In the genomic region with DNA sequence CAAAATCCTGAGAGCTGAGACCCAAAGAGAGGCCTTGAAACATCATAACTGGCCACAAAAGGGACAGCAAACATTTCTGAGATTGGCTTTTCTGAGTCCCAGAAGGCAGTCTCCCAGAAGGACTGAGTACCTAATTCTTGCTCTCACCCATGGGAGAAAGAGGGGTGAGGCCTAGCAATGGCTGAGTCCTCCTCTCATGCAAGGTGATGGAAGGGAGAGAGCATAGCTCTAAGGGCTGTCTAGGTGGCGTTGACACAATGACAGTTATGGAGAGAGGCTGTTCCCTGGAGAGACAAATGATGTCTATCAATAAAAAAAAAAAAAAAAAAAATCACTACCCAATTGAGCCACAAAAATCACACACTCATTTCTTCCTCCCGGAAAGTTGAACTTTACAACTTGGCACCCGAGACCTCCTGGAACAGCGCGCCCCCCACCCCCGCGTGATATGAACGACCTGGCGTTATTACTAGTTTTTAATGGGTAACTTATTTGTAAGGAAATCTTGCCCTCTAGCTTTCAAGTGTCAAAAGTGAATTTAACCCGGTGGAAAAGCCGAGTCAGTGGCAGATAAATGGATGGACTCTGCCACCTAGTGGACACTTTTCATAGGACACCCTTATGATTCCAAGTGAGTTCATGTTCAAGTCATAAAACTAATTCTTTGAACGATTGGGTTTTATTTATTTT, we compare ENCODE assay signal across 8 mouse cellular contexts.
DNase-seq lines count a peak whose midpoint lies in the region; ATAC-seq and TF ChIP-seq lines count a peak whose summit lies in the region.

No protein-coding gene starts in this region.

- H3K9me3 ChIP-seq in embryonic facial prominence, embryonic 11.5 days (replicated peaks; ENCODE audit: control insufficient read depth, low read length) = no peaks in the 10 kb centered on the region

- peak; percentile 60; the same call in 1 of the 2 replicates for TF ChIP-seq CTCF in olfactory bulb, adult 2 months (IDR thresholded peaks at IDR 0.05; ENCODE audit: insufficient read depth, low read depth, low read length)
- no peak for TF ChIP-seq CTCF in thymus, adult 2 months (IDR thresholded peaks at IDR 0.05; ENCODE audit: borderline replicate concordance, control insufficient read depth, extremely low read depth, insufficient read depth, low read length, poor library complexity)

- WGBS in embryonic facial prominence, embryonic 11.5 days = 19% methylated on average over 12 of the region's 12 CpGs
- 1% methylated on average over 12 of the region's 12 CpGs for WGBS in large intestine, adult 2 months
- 13% methylated on average over 12 of the region's 12 CpGs for WGBS in olfactory bulb, adult 2 months
- 13% methylated on average over 12 of the region's 12 CpGs for WGBS in thymus, adult 2 months

- no peaks in the 10 kb centered on the region for H3K36me3 ChIP-seq in embryonic facial prominence, embryonic 11.5 days (replicated peaks; ENCODE audit: control insufficient read depth, insufficient read depth, low read depth, low read length)
- no peaks in the 10 kb centered on the region for H3K36me3 ChIP-seq in thymus, adult 2 months (ENCODE audit: control insufficient read depth, insufficient read depth, low read length)

- H3K27ac ChIP-seq in embryonic facial prominence, embryonic 11.5 days (replicated peaks; ENCODE audit: low read depth, low read length) = no peak overlapping the region
- H3K27ac ChIP-seq in olfactory bulb, adult 2 months (ENCODE audit: insufficient read depth, low read depth, low read length) = no peak overlapping the region
- no peak overlapping the region for H3K27ac ChIP-seq in thymus, adult 2 months (ENCODE audit: control insufficient read depth, insufficient read depth, low read length)

- no peak overlapping the region for H3K4me3 ChIP-seq in embryonic facial prominence, embryonic 11.5 days (ENCODE audit: low read depth, low read length)
- no peak overlapping the region for H3K4me3 ChIP-seq in olfactory bulb, adult 2 months (ENCODE audit: insufficient read depth, low read depth, low read length)
- no peak overlapping the region for H3K4me3 ChIP-seq in thymus, adult 2 months (ENCODE audit: control insufficient read depth, insufficient read depth, low read length)

- no peak for TF ChIP-seq POLR2A in olfactory bulb, adult 2 months (IDR thresholded peaks at IDR 0.05; ENCODE audit: insufficient read depth, low read depth, low read length)
- no peak for TF ChIP-seq POLR2A in thymus, adult 2 months (IDR thresholded peaks at IDR 0.05; ENCODE audit: control insufficient read depth, extremely low read depth, insufficient read depth, low read length, poor library complexity)

- no peaks in the 10 kb centered on the region for H3K27me3 ChIP-seq in embryonic facial prominence, embryonic 11.5 days (ENCODE audit: control insufficient read depth, insufficient read depth, low read length)
- H3K27me3 ChIP-seq in thymus, adult 2 months (ENCODE audit: control insufficient read depth, insufficient read depth, low read length) = no peaks in the 10 kb centered on the region

- DNase-seq in CD8-positive naive resting alpha-beta T cell, adult 2 months (ENCODE audit: low read depth in 2 of 2, low spot score in 2 of 2) = peak; percentile 54 to 56
- peak; percentile 27 for DNase-seq in adrenal gland, postnatal 25 days
- peak; percentile 89 for DNase-seq in embryonic facial prominence, embryonic 11.5 days (ENCODE audit: low spot score)
- peak; percentile 81 for DNase-seq in heart, postnatal 4 days
- DNase-seq in large intestine, adult 2 months (ENCODE audit: low read depth, low spot score) = peak; percentile 55
- DNase-seq in lung, adult 18-20 months = peak; percentile 44 to 57
- peak; percentile 72 for DNase-seq in thymus, adult 2 months

- no peaks in the 10 kb centered on the region for H3K4me1 ChIP-seq in embryonic facial prominence, embryonic 11.5 days (ENCODE audit: control insufficient read depth, insufficient read depth, low read length)
- H3K4me1 ChIP-seq in olfactory bulb, adult 2 months (ENCODE audit: control insufficient read depth, insufficient read depth, low read length) = no peaks in the 10 kb centered on the region
- H3K4me1 ChIP-seq in thymus, adult 2 months (replicated peaks; ENCODE audit: control insufficient read depth, insufficient read depth, low read length) = 0 out of 2 replicates have a peak, but pooled peaks cover 2% of the 10 kb centered on the region

- H3K9ac ChIP-seq in embryonic facial prominence, embryonic 11.5 days (replicated peaks; ENCODE audit: low read length) = no peak overlapping the region

- H3K4me2 ChIP-seq in embryonic facial prominence, embryonic 11.5 days (ENCODE audit: low read depth, low read length) = no peak overlapping the region

- ATAC-seq in embryonic facial prominence, embryonic 11.5 days (replicated peaks; ENCODE audit: insufficient number of reproducible peaks, low FRiP score, low TSS enrichment, low read depth) = no peak

Comparison
In these comparisons a context has a peak if more than half of its experiments do, and no peak if none do; other contexts are left out.
1. DNase-seq: peak in every context shown above with its lines; median percentile 89 in embryonic facial prominence, embryonic 11.5 days; 81 in heart, postnatal 4 days; 72 in thymus, adult 2 months; 55 in CD8-positive naive resting alpha-beta T cell, adult 2 months; 55 in large intestine, adult 2 months; 50 in lung, adult 18-20 months; 27 in adrenal gland, postnatal 25 days.